ENCODE assay signal across 9 mouse cellular contexts in genomic region chr5:66947958-66948357, GRCm38 (mm10).
DNase-seq lines count a peak whose midpoint lies in the region; ATAC-seq and TF ChIP-seq lines count a peak whose summit lies in the region.
"Had no signal": no experiment of that assay in that cellular context is flagged by ENCODE, and none has a peak within 500 bp of the region (broad histone marks: within the 10 kb centered on the region; RNA-seq: fewer than 3 reads in every experiment).

No protein-coding gene starts in this region.

- no peak overlapping the region for H3K4me2 ChIP-seq in embryonic facial prominence, embryonic 12.5 days (replicated peaks)
- H3K4me2 ChIP-seq in heart, postnatal 0 days (ENCODE audit: low read depth, low read length): no peak overlapping the region
- H3K4me2 ChIP-seq in liver, embryonic 12.5 days: no peak overlapping the region

- no peaks in the 10 kb centered on the region for H3K9me3 ChIP-seq in embryonic facial prominence, embryonic 12.5 days
- no peaks in the 10 kb centered on the region for H3K9me3 ChIP-seq in heart, postnatal 0 days (replicated peaks; ENCODE audit: control insufficient read depth, low read length)
- no peaks in the 10 kb centered on the region for H3K9me3 ChIP-seq in liver, embryonic 12.5 days (replicated peaks)

- TF ChIP-seq EP300 in heart, postnatal 0 days (IDR thresholded peaks at IDR 0.05; ENCODE audit: low read depth): no peak

- peak; percentile 56 for DNase-seq in adrenal gland, postnatal 10 days
- DNase-seq in adrenal gland, postnatal 4 days (ENCODE audit: low spot score in 2 of 2): no peak
- peak; percentile 39 for DNase-seq in 3T3-L1 (ENCODE audit: low read depth, low spot score)
- peak; percentile 50 for DNase-seq in heart, postnatal 0 days (ENCODE audit: low spot score)
- DNase-seq in kidney, postnatal 36 days: peak; percentile 66 to 79
- DNase-seq in skeletal muscle tissue, adult 2 months (ENCODE audit: low read depth, low spot score): peak; percentile 90

- no peak overlapping the region for H3K9ac ChIP-seq in embryonic facial prominence, embryonic 12.5 days
- H3K9ac ChIP-seq in heart, postnatal 0 days (replicated peaks; ENCODE audit: low read depth, low read length): no peak overlapping the region
- H3K9ac ChIP-seq in liver, embryonic 12.5 days: no peak overlapping the region
- H3K9ac ChIP-seq: liver, embryonic 14.5 days had no signal

- H3K4me1 ChIP-seq in embryonic facial prominence, embryonic 12.5 days: peaks cover 22% of the 10 kb centered on the region
- H3K4me1 ChIP-seq in heart, postnatal 0 days (ENCODE audit: control insufficient read depth, insufficient read depth): no peaks in the 10 kb centered on the region
- H3K4me1 ChIP-seq in liver, embryonic 12.5 days: no peaks in the 10 kb centered on the region

- H3K36me3 ChIP-seq in embryonic facial prominence, embryonic 12.5 days: no peaks in the 10 kb centered on the region
- H3K36me3 ChIP-seq in heart, postnatal 0 days (replicated peaks; ENCODE audit: control insufficient read depth, insufficient read depth, low read length): no peaks in the 10 kb centered on the region
- no peaks in the 10 kb centered on the region for H3K36me3 ChIP-seq in liver, embryonic 12.5 days

- no peak for TF ChIP-seq CTCF in heart, postnatal 0 days (IDR thresholded peaks at IDR 0.05; ENCODE audit: low read depth)

- H3K27ac ChIP-seq in embryonic facial prominence, embryonic 12.5 days: peak overlapping the region; percentile 83
- 0 out of 2 replicates have a peak overlapping the region, but pooled peaks have one; percentile 1 for H3K27ac ChIP-seq in heart, postnatal 0 days (ENCODE audit: low read depth)
- no peak overlapping the region for H3K27ac ChIP-seq in liver, embryonic 12.5 days
- H3K27ac ChIP-seq: liver, embryonic 14.5 days had no signal

- H3K27me3 ChIP-seq in embryonic facial prominence, embryonic 12.5 days: no peaks in the 10 kb centered on the region
- no peaks in the 10 kb centered on the region for H3K27me3 ChIP-seq in heart, postnatal 0 days (ENCODE audit: control insufficient read depth, insufficient read depth, low read length)
- no peaks in the 10 kb centered on the region for H3K27me3 ChIP-seq in liver, embryonic 12.5 days (replicated peaks)

- peak; percentile 75; the same call in 1 of the 2 replicates for ATAC-seq in embryonic facial prominence, embryonic 12.5 days (ENCODE audit: insufficient number of reproducible peaks, insufficient read depth, low FRiP score, low TSS enrichment)
- ATAC-seq in heart, postnatal 0 days (ENCODE audit: insufficient read depth, low read depth): no peak
- no peak for ATAC-seq in liver, embryonic 12.5 days

- no peak overlapping the region for H3K4me3 ChIP-seq in embryonic facial prominence, embryonic 12.5 days
- no peak overlapping the region for H3K4me3 ChIP-seq in heart, postnatal 0 days (ENCODE audit: low read depth, low read length)
- no peak overlapping the region for H3K4me3 ChIP-seq in liver, embryonic 12.5 days

- 28% methylated on average over 6 of the region's 6 CpGs for WGBS in embryonic facial prominence, embryonic 12.5 days
- WGBS in heart, postnatal 0 days: 37% methylated on average over 6 of the region's 6 CpGs
- WGBS in liver, embryonic 12.5 days (ENCODE audit: insufficient replicate concordance): 67% methylated on average over 6 of the region's 6 CpGs

Comparison
In these comparisons a context has a peak if more than half of its experiments do, and no peak if none do; other contexts are left out.
1. DNase-seq: peak in adrenal gland, postnatal 10 days (single experiment), 3T3-L1 (single experiment), heart, postnatal 0 days (single experiment), kidney, postnatal 36 days (2 of 2) and skeletal muscle tissue, adult 2 months (single experiment); none in adrenal gland, postnatal 4 days (0 of 2).